Mouse (Mus musculus) spleen, adult 2 months (tissue): Measurements from ENCODE around the gene Slc41a1.

ENCODE experiments used
- CTCF ChIP-seq: fragments of 200-500 bp; IDR thresholded peaks from 2 replicates; pipeline ENCODE4 v1.5.1; 2011; ENCODE audit warnings: mild to moderate bottlenecking, inconsistent platforms; ENCODE audit not compliant: insufficient read depth, insufficient read length, insufficient replicate concordance; ENCODE audit errors: extremely low read depth
- POLR2A ChIP-seq: fragments of 200-500 bp; IDR thresholded peaks from 2 replicates; pipeline ENCODE4 v1.6.1; 2011; ENCODE audit warnings: low read depth, low read length, inconsistent platforms

GRCm38 (mm10) chr1:131828297-131829126 lies 1.2 kb downstream of the Slc41a1 start:
- TF ChIP-seq POLR2A = no peak
- no peak for TF ChIP-seq CTCF
